Mouse (Mus musculus) limb, embryonic 15.5 days (tissue): ENCODE data around the gene Tmem143. TPM values are rescaled to one million over a fixed set of nuclear protein-coding genes. Genes with fewer than 3 reads are reported as not detected.
"Not testable (repeated sequence)": the region's sequence is repeated elsewhere in the genome, so short reads cannot be mapped to it uniquely, and the experiment has no call there.

Experiments used
- ATAC-seq: fragments of 200-750 bp; cut with Nextera tagmentation; 2 replicates; pipeline ENCODE4 v1.8.0; 2017; ENCODE audit warnings: low read depth, moderate TSS enrichment; ENCODE audit not compliant: insufficient number of reproducible peaks, low FRiP score, low TSS enrichment
- H3K27ac ChIP-seq: fragments of 300-500 bp; sonication (generic); 2 replicates; pipeline ENCODE4 v1.5.1; 2015; ENCODE audit warnings: moderate library complexity, mild to moderate bottlenecking, inconsistent platforms
- H3K27me3 ChIP-seq: fragments of 300-500 bp; sonication (generic); 2 replicates; pipeline ENCODE4 v1.6.1; 2015; ENCODE audit warnings: inconsistent platforms
- H3K36me3 ChIP-seq: fragments of 300-500 bp; sonication (generic); 2 replicates; pipeline ENCODE4 v1.6.1; 2015; ENCODE audit warnings: inconsistent platforms
- H3K4me1 ChIP-seq: fragments of 300-500 bp; sonication (generic); 2 replicates; pipeline ENCODE4 v1.6.1; 2015; ENCODE audit warnings: inconsistent platforms
- H3K4me2 ChIP-seq: fragments of 300-500 bp; sonication (generic); 2 replicates; pipeline ENCODE4 v1.6.1; 2015; ENCODE audit warnings: mild to moderate bottlenecking, inconsistent platforms
- H3K4me3 ChIP-seq: fragments of 300-500 bp; sonication (generic); 2 replicates; pipeline ENCODE4 v1.5.1; 2015; ENCODE audit warnings: mild to moderate bottlenecking, inconsistent platforms
- H3K9ac ChIP-seq: fragments of 300-500 bp; sonication (generic); 2 replicates; pipeline ENCODE4 v1.6.1; 2015; ENCODE audit warnings: inconsistent platforms
- H3K9me3 ChIP-seq: fragments of 300-500 bp; sonication (generic); 2 replicates; pipeline ENCODE4 v1.6.1; 2016; ENCODE audit warnings: inconsistent platforms
- WGBS: fragments of 180-500 bp; shearing (Covaris S2); methylation state at CpG from one replicate; pipeline ENCODE4 v1.1.7; 2015; 5-methylcytosine and 5-hydroxymethylcytosine counted together
- polyA plus RNA-seq: library from polyadenylated mRNA; unstranded; fragments of >200 nt; fragmentation: Nextera tagmentation; extraction: Ambion mirVana; gene quantifications from 2 replicates; pipeline ENCODE4 v1.2.1, GENCODE M21; 2015

Gene Tmem143
- polyA plus RNA-seq, 1 experiment from 2014 or later: 4.4 TPM

DNA sequence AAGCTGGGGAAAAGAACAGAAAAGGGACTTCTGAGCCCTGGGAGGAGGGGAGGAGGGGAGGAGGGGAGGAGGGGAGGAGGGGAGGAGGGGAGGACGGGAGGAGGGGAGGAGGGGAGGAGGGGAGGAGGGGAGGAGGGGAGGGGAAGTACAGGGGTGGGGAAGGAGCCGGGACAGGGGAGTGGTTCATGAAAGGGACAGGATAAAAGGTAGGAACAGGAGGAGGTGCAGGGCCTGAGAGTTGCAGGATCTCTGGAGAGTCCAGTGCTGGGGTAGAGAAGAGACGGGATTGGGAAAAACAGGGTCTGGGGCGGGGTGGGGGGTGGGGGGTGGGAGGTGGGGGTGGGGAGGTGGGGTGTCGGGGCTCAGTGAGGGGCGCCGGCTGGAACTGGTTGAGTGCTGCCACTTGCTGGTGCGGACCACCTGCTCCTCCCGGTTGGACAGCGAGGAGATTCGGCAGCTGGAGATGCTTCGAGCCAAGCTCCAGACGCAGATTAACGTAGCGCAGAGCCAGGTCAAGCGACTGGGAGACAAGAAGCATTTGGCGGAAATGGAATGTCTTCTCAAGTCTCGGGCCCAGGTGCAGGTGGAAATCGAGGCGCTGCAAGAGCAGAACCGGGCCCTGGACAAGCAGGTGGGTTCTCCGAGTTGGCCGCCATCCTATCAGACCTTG lies 32.0 kb downstream of the Tmem143 start:
- H3K9me3 ChIP-seq: no peaks in the 10 kb centered on the region
- no peak for ATAC-seq
- peaks cover 19% of the 10 kb centered on the region for H3K27me3 ChIP-seq
- no peaks in the 10 kb centered on the region for H3K36me3 ChIP-seq
- no peak overlapping the region for H3K9ac ChIP-seq
- 0 out of 2 replicates have a peak overlapping the region, but pooled peaks have one; percentile 8 for H3K4me2 ChIP-seq
- 11% methylated on average over 19 of the region's 23 CpGs for WGBS
- peaks cover 11% of the 10 kb centered on the region for H3K4me1 ChIP-seq
- no peak overlapping the region for H3K4me3 ChIP-seq
- no peak overlapping the region for H3K27ac ChIP-seq

DNA sequence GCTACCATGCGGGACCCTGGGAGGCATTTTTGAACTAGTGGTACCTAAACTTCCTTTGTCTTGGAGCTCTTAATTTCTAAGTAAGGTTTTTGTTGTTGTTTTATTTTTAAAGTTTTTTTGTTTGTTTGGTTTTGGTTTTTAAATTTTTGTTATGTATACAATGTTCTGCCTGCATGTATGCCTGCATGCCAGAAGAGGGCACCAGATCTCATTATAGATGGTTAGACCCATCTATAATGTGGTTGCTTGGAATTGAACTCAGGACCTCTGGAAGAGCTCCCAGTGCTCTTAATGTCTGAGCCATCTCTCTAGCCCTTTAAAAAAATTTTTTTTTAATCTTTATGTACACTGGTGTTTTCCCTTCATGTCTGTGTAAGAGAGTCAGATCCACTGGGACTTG lies 32.9 kb downstream of the Tmem143 start:
- H3K27ac ChIP-seq: no peak overlapping the region
- WGBS: 72% methylated on average over 1 of the region's 1 CpGs
- ATAC-seq: no peak
- no peak overlapping the region for H3K4me3 ChIP-seq
- no peaks in the 10 kb centered on the region for H3K9me3 ChIP-seq
- no peak overlapping the region for H3K9ac ChIP-seq
- H3K36me3 ChIP-seq: no peaks in the 10 kb centered on the region
- H3K4me2 ChIP-seq: no peak overlapping the region
- H3K4me1 ChIP-seq: peaks cover 2% of the 10 kb centered on the region; the same call in 1 of the 2 replicates
- peaks cover 19% of the 10 kb centered on the region for H3K27me3 ChIP-seq

DNA sequence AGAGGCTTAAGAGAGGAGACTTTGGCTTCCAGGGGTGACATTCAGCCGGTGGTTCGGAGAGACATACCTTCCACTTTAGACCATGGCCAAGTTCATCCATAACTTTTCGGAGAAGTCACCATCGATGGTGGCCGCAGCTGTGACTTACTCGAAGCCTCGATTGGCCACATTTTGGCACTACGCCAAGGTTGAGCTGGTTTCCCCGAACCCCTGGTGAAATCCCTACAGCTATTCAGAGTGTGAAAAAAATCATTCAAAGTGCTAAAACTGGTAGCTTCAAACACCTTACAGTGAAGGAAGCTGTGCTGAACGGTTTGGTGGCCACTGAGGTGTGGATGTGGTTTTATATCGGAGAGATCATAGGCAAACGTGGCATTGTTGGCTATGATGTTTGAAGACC lies 37.0 kb downstream of the Tmem143 start:
- H3K4me1 ChIP-seq, ATAC-seq, H3K9ac ChIP-seq, H3K27ac ChIP-seq, H3K4me3 ChIP-seq, H3K4me2 ChIP-seq, H3K36me3 ChIP-seq, H3K27me3 ChIP-seq, H3K9me3 ChIP-seq: not testable (repeated sequence)
- 86% methylated on average over 12 of the region's 12 CpGs for WGBS

DNA sequence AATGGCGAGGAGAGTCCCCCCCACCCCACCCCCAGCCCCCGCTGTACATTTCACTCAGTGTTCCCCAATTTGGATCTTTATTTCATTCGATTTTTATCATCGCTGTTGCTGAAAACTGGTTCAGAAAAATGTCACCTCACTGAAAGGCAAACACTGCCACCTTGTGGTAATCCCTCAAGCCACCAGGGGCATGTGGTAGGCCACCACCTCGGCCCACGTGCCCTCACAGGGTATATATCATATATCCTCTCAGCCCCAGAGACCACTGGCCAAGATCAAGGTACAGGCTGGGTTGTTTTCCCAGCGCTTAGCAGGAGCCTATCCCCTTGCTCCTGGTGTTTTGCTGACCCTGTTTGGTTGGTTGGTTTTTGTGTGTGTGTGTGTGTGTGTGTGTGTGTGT lies 38.4 kb downstream of the Tmem143 start:
- Histone ChIP-seq H3K4me3 (no peak overlapping the region), H3K4me1 (no peaks in the 10 kb centered on the region), H3K9ac (no peak overlapping the region), H3K4me2 (no peak overlapping the region), H3K36me3 (no peaks in the 10 kb centered on the region), H3K27ac (no peak overlapping the region), H3K9me3 (no peaks in the 10 kb centered on the region), H3K27me3 (no peaks in the 10 kb centered on the region)
- WGBS: 19% methylated on average over 7 of the region's 7 CpGs
- ATAC-seq: no peak

DNA sequence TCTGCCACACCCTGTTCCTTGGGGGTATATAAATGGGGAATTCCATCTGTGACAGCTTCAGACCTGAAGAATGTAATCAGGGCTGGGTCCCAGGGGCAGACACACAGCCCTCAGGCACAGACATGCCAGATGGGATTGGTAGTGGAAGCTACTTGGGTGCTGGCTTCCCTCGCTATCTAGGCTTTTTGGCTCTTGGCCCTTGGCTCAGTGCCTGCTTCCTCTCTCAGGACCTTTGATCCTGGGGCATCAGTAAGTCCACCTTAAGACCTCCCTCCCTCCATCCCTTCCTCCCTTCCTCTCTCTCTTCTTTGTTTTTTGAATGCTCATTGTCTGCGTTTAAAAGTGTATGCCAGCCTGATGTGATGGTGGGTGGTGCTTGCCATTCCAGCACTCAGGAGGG lies 43.1 kb downstream of the Tmem143 start:
- H3K4me1 ChIP-seq: no peaks in the 10 kb centered on the region
- H3K27me3 ChIP-seq: no peaks in the 10 kb centered on the region
- no peak overlapping the region for H3K4me2 ChIP-seq
- no peaks in the 10 kb centered on the region for H3K9me3 ChIP-seq
- no peak overlapping the region for H3K27ac ChIP-seq
- no peak for ATAC-seq
- H3K4me3 ChIP-seq: no peak overlapping the region
- no peaks in the 10 kb centered on the region for H3K36me3 ChIP-seq
- H3K9ac ChIP-seq: no peak overlapping the region
- WGBS: 50% methylated on average over 2 of the region's 2 CpGs

DNA sequence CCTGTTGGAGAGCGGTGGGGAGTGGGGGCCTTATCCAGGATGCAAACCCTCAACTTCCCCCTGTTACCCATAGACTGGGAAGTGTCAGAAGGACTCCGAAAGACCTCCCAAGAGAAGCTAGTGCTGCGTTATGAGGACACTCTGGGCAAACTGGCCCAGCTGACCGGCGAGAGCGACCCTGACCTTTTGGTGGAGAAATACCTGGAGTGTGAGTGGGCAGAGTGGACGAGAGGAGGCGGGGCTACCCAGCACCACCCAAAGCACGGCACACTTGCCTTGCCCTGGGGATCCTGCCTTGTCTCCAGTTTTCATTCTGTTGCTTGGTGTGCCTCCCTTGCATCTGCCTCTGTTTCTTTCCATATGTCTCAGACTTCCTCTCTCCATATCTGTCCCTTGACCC lies 45.2 kb downstream of the Tmem143 start:
- Histone ChIP-seq H3K4me2 (no peak overlapping the region), H3K27ac (no peak overlapping the region), H3K9me3 (no peaks in the 10 kb centered on the region), H3K36me3 (no peaks in the 10 kb centered on the region), H3K4me3 (no peak overlapping the region), H3K27me3 (no peaks in the 10 kb centered on the region), H3K4me1 (no peaks in the 10 kb centered on the region), H3K9ac (no peak overlapping the region)
- WGBS: 83% methylated on average over 9 of the region's 9 CpGs
- no peak for ATAC-seq

DNA sequence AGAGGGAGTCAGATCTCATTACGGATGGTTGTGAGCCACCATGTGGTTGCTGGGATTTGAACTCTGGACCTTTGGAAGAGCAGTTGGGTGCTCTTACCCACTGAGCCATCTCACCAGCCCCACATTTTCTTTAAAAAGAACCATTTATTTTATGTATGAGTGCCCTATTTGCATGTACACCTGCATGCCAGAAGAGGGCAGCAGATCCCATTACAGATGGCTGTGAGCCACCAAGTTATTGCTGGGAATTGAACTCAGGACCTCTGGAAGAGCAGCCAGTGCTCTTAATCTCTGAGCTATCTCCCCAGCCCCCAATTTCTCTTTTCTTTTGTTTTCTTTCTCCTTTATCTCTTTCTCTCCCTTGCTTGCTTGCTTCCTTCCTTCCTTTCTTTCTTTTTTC lies 46.5 kb downstream of the Tmem143 start:
- H3K9ac ChIP-seq, H3K4me2 ChIP-seq, H3K4me1 ChIP-seq, H3K9me3 ChIP-seq, H3K4me3 ChIP-seq, H3K27ac ChIP-seq, H3K36me3 ChIP-seq, H3K27me3 ChIP-seq, ATAC-seq: not testable (repeated sequence)
- 72% methylated on average over 1 of the region's 1 CpGs for WGBS

DNA sequence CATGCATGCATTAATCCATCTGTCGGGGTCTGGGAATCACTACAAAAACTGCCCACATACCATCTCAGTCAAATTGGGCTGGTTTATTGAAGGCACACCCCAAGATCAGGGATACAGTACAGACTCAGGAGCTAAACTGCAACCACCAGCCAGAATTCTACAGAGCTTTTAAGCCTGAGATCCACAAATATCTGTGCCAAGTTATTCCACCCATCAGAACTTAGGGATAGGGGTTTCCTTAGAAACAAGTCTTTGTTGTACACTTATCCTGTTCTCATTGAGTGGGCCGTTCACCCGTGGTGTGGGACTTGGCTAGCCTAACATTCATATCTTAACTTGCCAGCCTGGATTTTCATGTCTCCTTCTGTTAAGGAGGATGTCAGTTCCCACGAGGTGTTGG lies 52.3 kb downstream of the Tmem143 start:
- Histone ChIP-seq H3K4me2 (no peak overlapping the region), H3K4me3 (no peak overlapping the region), H3K4me1 (no peaks in the 10 kb centered on the region), H3K36me3 (no peaks in the 10 kb centered on the region), H3K27ac (no peak overlapping the region), H3K27me3 (no peaks in the 10 kb centered on the region), H3K9me3 (no peaks in the 10 kb centered on the region), H3K9ac (no peak overlapping the region)
- ATAC-seq: no peak
- WGBS: 75% methylated on average over 4 of the region's 4 CpGs

DNA sequence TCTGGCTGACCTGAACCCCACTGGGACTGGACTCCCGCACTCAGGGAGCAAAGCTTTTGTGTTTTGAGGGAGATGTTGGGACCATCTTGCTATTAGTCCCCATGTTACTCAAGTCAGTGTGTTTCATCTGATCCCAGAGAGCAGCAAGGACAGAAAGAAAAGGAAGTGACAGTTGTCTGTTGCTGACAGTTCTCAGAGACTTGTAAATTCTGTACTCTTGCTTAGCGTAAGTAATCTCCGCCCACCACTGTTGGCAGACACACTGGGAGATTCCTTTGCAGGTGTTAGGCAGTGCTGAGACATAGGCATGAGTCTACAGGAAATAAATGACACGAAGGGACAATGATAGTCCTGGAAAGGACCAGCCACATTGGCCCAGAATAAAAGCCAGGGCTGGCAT lies 59.9 kb downstream of the Tmem143 start:
- no peak overlapping the region for H3K4me2 ChIP-seq
- no peaks in the 10 kb centered on the region for H3K9me3 ChIP-seq
- no peak for ATAC-seq
- no peak overlapping the region for H3K27ac ChIP-seq
- WGBS: 56% methylated on average over 4 of the region's 4 CpGs
- no peaks in the 10 kb centered on the region for H3K27me3 ChIP-seq
- H3K4me3 ChIP-seq: no peak overlapping the region
- H3K9ac ChIP-seq: no peak overlapping the region
- no peaks in the 10 kb centered on the region for H3K36me3 ChIP-seq
- no peaks in the 10 kb centered on the region for H3K4me1 ChIP-seq

Other genes starting within 250 kb of the Tmem143 start
- gene Fut2, start 230.5 kb upstream of the Tmem143 start, polyA plus RNA-seq: 7.7 and 8.0 TPM in 2 replicates
- 0.50 and 2.6 TPM in 2 replicates for gene Ntn5, start 212.9 kb upstream of the Tmem143 start, polyA plus RNA-seq
- 0.56 and 0.97 TPM in 2 replicates for gene Sec1, start 202.5 kb upstream of the Tmem143 start, polyA plus RNA-seq
- gene Car11, start 197.1 kb upstream of the Tmem143 start, polyA plus RNA-seq: 13.3 and 13.7 TPM in 2 replicates
- 4.3 and 4.7 TPM in 2 replicates for gene Dbp, start 191.9 kb upstream of the Tmem143 start, polyA plus RNA-seq
- 942 and 1,034 TPM in 2 replicates for gene Rpl18, start 181.5 kb upstream of the Tmem143 start, polyA plus RNA-seq
- gene Sphk2, start 178.9 kb upstream of the Tmem143 start, polyA plus RNA-seq: 38.5 and 39.7 TPM in 2 replicates
- 0.76 and 0.78 TPM in 2 replicates for gene Fam83e, start 175.7 kb upstream of the Tmem143 start, polyA plus RNA-seq
- gene Spaca4, start 171.1 kb upstream of the Tmem143 start, polyA plus RNA-seq: not detected in 2 replicates
- gene Lmtk3, start 113.2 kb upstream of the Tmem143 start, polyA plus RNA-seq: 1.6 and 2.0 TPM in 2 replicates
- gene Sult2b1, start 112.3 kb upstream of the Tmem143 start, polyA plus RNA-seq: 82.1 and 91.0 TPM in 2 replicates
- 87.9 and 98.8 TPM in 2 replicates for gene Cyth2, start 82.4 kb upstream of the Tmem143 start, polyA plus RNA-seq
- gene Kcnj14, start 72.2 kb upstream of the Tmem143 start, polyA plus RNA-seq: 1.4 and 1.5 TPM in 2 replicates
- 56.3 and 59.3 TPM in 2 replicates for gene Grwd1, start 66.0 kb upstream of the Tmem143 start, polyA plus RNA-seq
- 79.4 and 97.8 TPM in 2 replicates for gene Kdelr1, start 24.2 kb upstream of the Tmem143 start, polyA plus RNA-seq
- 0.48 and 0.68 TPM in 2 replicates for gene Grin2d, start 18.6 kb upstream of the Tmem143 start, polyA plus RNA-seq
- 0.49 and 0.86 TPM in 2 replicates for gene Syngr4, start 227 bp upstream of the Tmem143 start, polyA plus RNA-seq
- gene Emp3, start 24.5 kb downstream of the Tmem143 start, polyA plus RNA-seq: 328 and 364 TPM in 2 replicates
- 3.5 and 3.6 TPM in 2 replicates for gene Ccdc114, start 27.1 kb downstream of the Tmem143 start, polyA plus RNA-seq
- gene Abcc6, start 133.4 kb downstream of the Tmem143 start, polyA plus RNA-seq: 0.29 and 0.35 TPM in 2 replicates
- gene Nomo1, start 136.8 kb downstream of the Tmem143 start, polyA plus RNA-seq: 32.4 and 35.3 TPM in 2 replicates
- 0.18 and 0.92 TPM in 2 replicates for gene Kcnj11, start 203.8 kb downstream of the Tmem143 start, polyA plus RNA-seq